Comparison of ENCODE assay signal across 8 mouse cellular contexts in the genomic region with DNA sequence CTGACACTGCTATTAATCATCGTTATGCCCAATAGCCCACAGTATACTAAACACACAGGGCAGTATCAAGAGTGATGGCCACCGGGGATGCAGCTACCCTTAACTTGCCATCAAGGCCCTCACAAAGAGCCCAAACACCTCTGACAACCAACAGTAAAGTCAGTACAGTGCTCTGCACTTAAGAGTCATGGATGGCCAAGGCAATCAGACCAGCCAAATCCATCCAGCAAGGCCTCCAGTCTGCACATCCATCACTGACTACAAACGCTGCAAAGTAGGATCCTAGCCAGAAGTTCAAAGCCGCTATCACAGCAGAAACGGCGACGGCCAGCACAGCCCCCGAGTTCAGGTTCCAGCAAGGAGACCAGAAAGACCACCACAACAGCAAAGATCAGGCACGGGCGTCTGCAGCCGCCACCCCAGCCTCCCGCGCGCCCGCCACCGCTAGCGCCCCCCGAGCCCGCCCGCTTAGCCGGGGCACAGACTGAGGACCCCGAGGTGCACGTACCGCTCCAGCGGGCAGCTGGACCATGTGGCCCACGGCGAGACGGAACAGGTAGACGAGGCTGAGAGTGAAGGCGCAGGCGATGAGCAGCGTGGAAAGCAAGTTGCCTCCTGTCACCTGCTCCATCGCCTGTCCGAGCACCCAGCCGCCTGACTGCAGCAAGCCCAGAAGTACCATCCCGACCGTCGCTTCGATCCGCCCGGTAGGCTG. TPM values are rescaled to one million over a fixed set of nuclear protein-coding genes. Genes with fewer than 3 reads are reported as not detected.
DNase-seq lines count a peak whose midpoint lies in the region; ATAC-seq and TF ChIP-seq lines count a peak whose summit lies in the region.

No protein-coding gene starts in this region.

- peak overlapping the region; percentile 97 for H3K4me3 ChIP-seq in forebrain, embryonic 13.5 days
- H3K4me3 ChIP-seq in liver, embryonic 11.5 days (ENCODE audit: low read depth, low read length), result peak overlapping the region; percentile 86
- peak overlapping the region; percentile 73 for H3K4me3 ChIP-seq in olfactory bulb, adult 2 months (ENCODE audit: insufficient read depth, low read depth, low read length)

- H3K27ac ChIP-seq in forebrain, embryonic 13.5 days, result peak overlapping the region; percentile 98
- H3K27ac ChIP-seq in liver, embryonic 11.5 days (ENCODE audit: low read depth, low read length), result peak overlapping the region; percentile 85
- H3K27ac ChIP-seq in olfactory bulb, adult 2 months (ENCODE audit: insufficient read depth, low read depth, low read length), result peak overlapping the region; percentile 86

- H3K9me3 ChIP-seq in forebrain, embryonic 13.5 days (replicated peaks), result no peaks in the 10 kb centered on the region
- no peaks in the 10 kb centered on the region; the same call in 1 of the 2 replicates for H3K9me3 ChIP-seq in liver, embryonic 11.5 days (ENCODE audit: control insufficient read depth, low read length)

- peaks cover 36% of the 10 kb centered on the region for H3K36me3 ChIP-seq in forebrain, embryonic 13.5 days (ENCODE audit: poor library complexity, severe bottlenecking)
- peaks cover 25% of the 10 kb centered on the region for H3K36me3 ChIP-seq in liver, embryonic 11.5 days (ENCODE audit: control insufficient read depth, insufficient read depth, low read length)

- peak overlapping the region; percentile 71 for H3K4me2 ChIP-seq in forebrain, embryonic 13.5 days
- peak overlapping the region; percentile 80 for H3K4me2 ChIP-seq in liver, embryonic 11.5 days

- no peak for TF ChIP-seq POLR2A in olfactory bulb, adult 2 months (IDR thresholded peaks at IDR 0.05; ENCODE audit: insufficient read depth, low read depth, low read length)

- peak overlapping the region; percentile 96 for H3K9ac ChIP-seq in forebrain, embryonic 13.5 days
- H3K9ac ChIP-seq in liver, embryonic 11.5 days (ENCODE audit: low read depth, low read length), result peak overlapping the region; percentile 72

- no peak for TF ChIP-seq CTCF in olfactory bulb, adult 2 months (IDR thresholded peaks at IDR 0.05; ENCODE audit: insufficient read depth, low read depth, low read length)

- peaks cover 22% of the 10 kb centered on the region for H3K4me1 ChIP-seq in forebrain, embryonic 13.5 days
- peaks cover 3% of the 10 kb centered on the region for H3K4me1 ChIP-seq in liver, embryonic 11.5 days (replicated peaks; ENCODE audit: control insufficient read depth, insufficient read depth, low read length)
- peaks cover 2% of the 10 kb centered on the region; the same call in 1 of the 2 replicates for H3K4me1 ChIP-seq in olfactory bulb, adult 2 months (ENCODE audit: control insufficient read depth, insufficient read depth, low read length)

- no peaks in the 10 kb centered on the region for H3K27me3 ChIP-seq in forebrain, embryonic 13.5 days
- H3K27me3 ChIP-seq in liver, embryonic 11.5 days (replicated peaks; ENCODE audit: control insufficient read depth, insufficient read depth, low read length), result no peaks in the 10 kb centered on the region

- under 1% methylated on average over 41 of the region's 41 CpGs for WGBS in forebrain, embryonic 13.5 days
- WGBS in liver, embryonic 11.5 days, result 1% methylated on average over 41 of the region's 41 CpGs
- under 1% methylated on average over 41 of the region's 41 CpGs for WGBS in olfactory bulb, adult 2 months

- ATAC-seq in forebrain, embryonic 13.5 days, result peak; percentile 2
- peak; percentile 52 for ATAC-seq in liver, embryonic 11.5 days (replicated peaks; ENCODE audit: low FRiP score)

- intact Hi-C loops in gastrocnemius, postnatal 14 days (cut with DNase I; ENCODE audit: low total_unique reads), result no loop called here

- peak; percentile 19 for DNase-seq in gastrocnemius, postnatal 14 days
- no peak for DNase-seq in gastrocnemius, adult 8-10 months (ENCODE audit: low spot score in 2 of 2)
- peak; percentile 25 for DNase-seq in right cerebral cortex, postnatal 25 days
- no peak for DNase-seq in right cerebral cortex, postnatal 36 days (ENCODE audit: low spot score in 2 of 2)
- no peak for DNase-seq in liver, embryonic 11.5 days (ENCODE audit: low spot score)
- no peak for DNase-seq in urinary bladder, postnatal 14 days (ENCODE audit: low spot score)

RNA-seq across cellular contexts. Expression of gene Cyp51, which starts 0.8 kb away (rescaled TPM):
- 1 to 10 TPM; 1.9 to 4.7 TPM for total RNA-seq in gastrocnemius, postnatal 14 days (2021)
- 1 to 10 TPM; 2.4 to 3.9 (median 2.8) TPM for total RNA-seq in gastrocnemius, adult 8-10 months (2022)
- polyA plus RNA-seq in forebrain, embryonic 13.5 days (2015; fragmentation: Nextera tagmentation; extraction: Ambion mirVana), result 115 and 126 TPM in 2 replicates
- 70.9 and 75.4 TPM in 2 replicates for polyA plus RNA-seq in liver, embryonic 11.5 days (2014; fragmentation: Nextera tagmentation; extraction: Ambion mirVana)
- polyA plus RNA-seq in olfactory bulb, adult 2 months (2012; ENCODE audit: insufficient read depth, insufficient read length, low replicate concordance, missing spikeins), result not detected in 2 replicates

Comparison
In these comparisons a context has a peak if more than half of its experiments do, and no peak if none do; other contexts are left out.
1. DNase-seq: peak in gastrocnemius, postnatal 14 days (single experiment) and right cerebral cortex, postnatal 25 days (single experiment); none in gastrocnemius, adult 8-10 months (0 of 2), right cerebral cortex, postnatal 36 days (0 of 2), liver, embryonic 11.5 days (single experiment) and urinary bladder, postnatal 14 days (single experiment).
2. RNA of gene Cyp51, which starts 0.8 kb away (polyA plus RNA-seq): 115 to 126 TPM in forebrain, embryonic 13.5 days and 70.9 to 75.4 TPM in liver, embryonic 11.5 days; not detected in olfactory bulb, adult 2 months; every median in the first group is over 10 times any median in the second.
3. Peak in every context shown above with its lines, with median percentiles within 50 percentile points of each other: H3K27ac ChIP-seq and H3K4me3 ChIP-seq.